Mouse (Mus musculus) bone marrow macrophage, adult 2 months (primary cell): ENCODE results near the gene Cfap97d1.

Source experiments
- CTCF ChIP-seq: IDR thresholded peaks from 2 replicates; pipeline ENCODE4 v1.5.1; 2012; ENCODE audit warnings: low read depth, mild to moderate bottlenecking, low read length, moderate library complexity
- POLR2A ChIP-seq: IDR thresholded peaks from 2 replicates; pipeline ENCODE4 v1.6.1; 2012; ENCODE audit warnings: mild to moderate bottlenecking, low read depth, low read length, borderline replicate concordance

DNA sequence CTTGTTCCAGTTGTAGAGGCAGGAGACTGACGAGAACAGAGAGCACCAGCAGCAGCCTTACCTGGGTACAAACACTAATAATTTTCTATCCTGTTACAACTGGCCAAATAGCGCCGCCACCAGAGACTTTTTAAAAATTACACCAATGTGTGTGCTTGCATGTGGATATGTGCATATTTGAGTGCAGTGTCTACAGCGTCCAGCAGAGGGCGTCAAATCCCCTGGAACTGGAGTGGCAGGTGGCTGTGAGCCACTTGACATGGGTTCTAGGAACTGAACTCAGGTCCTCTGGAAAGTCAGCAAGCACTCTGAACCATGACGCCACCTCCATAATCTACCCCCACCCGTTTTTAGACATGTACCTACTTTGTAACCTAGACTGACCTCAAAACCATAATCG lies 20.2 kb downstream of the Cfap97d1 start:
- TF ChIP-seq POLR2A: no peak
- TF ChIP-seq CTCF: peak; percentile 47; the same call in 1 of the 2 replicates
